Mouse (Mus musculus) stomach, embryonic 16.5 days (tissue): ENCODE data around the gene Krt15. TPM values are rescaled to one million over a fixed set of nuclear protein-coding genes. Genes with fewer than 3 reads are reported as not detected.

Source experiments
- ATAC-seq: fragments of 200-750 bp; cut with Nextera tagmentation; 2 replicates; pipeline ENCODE4 v1.8.0; 2017; ENCODE audit warnings: moderate number of reproducible peaks, moderate TSS enrichment; ENCODE audit not compliant: insufficient read depth, low FRiP score
- H3K27ac ChIP-seq: fragments of 300-500 bp; sonication (generic); 2 replicates; pipeline ENCODE4 v1.5.1; 2014; ENCODE audit warnings: low read length
- H3K27me3 ChIP-seq: fragments of 300-500 bp; sonication (generic); 2 replicates; pipeline ENCODE4 v1.6.1; 2014; ENCODE audit warnings: low read length, control low read depth, mixed read lengths; ENCODE audit not compliant: control insufficient read depth, insufficient read depth
- H3K36me3 ChIP-seq: fragments of 300-500 bp; sonication (generic); 2 replicates; pipeline ENCODE4 v1.6.1; 2014; ENCODE audit warnings: low read length; ENCODE audit not compliant: control insufficient read depth, insufficient read depth
- H3K4me1 ChIP-seq: fragments of 300-500 bp; sonication (generic); 2 replicates; pipeline ENCODE4 v1.6.1; 2014; ENCODE audit warnings: low read length, control low read depth, mixed read lengths; ENCODE audit not compliant: control insufficient read depth, insufficient read depth
- H3K4me2 ChIP-seq: fragments of 300-500 bp; sonication (generic); 2 replicates; pipeline ENCODE4 v1.6.1; 2014; ENCODE audit warnings: low read depth, low read length, mixed read lengths
- H3K4me3 ChIP-seq: fragments of 300-500 bp; sonication (generic); replicated peaks from 2 replicates; pipeline ENCODE4 v1.5.1; 2014; ENCODE audit warnings: mild to moderate bottlenecking, low read length
- H3K9ac ChIP-seq: fragments of 300-500 bp; sonication (generic); 2 replicates; pipeline ENCODE4 v1.6.1; 2014; ENCODE audit warnings: low read length
- H3K9me3 ChIP-seq: fragments of 300-500 bp; sonication (generic); replicated peaks from 2 replicates; pipeline ENCODE4 v1.6.1; 2016; ENCODE audit warnings: low read length, control low read depth; ENCODE audit not compliant: control insufficient read depth
- WGBS: fragments of 180-500 bp; shearing (Covaris S2); extraction: QIAGEN DNeasy Blood & Tissue Kit; methylation state at CpG from one replicate; pipeline ENCODE4 v1.1.7; 2014; 5-methylcytosine and 5-hydroxymethylcytosine counted together
- polyA plus RNA-seq: library from polyadenylated mRNA; unstranded; fragments of >200 nt; fragmentation: Nextera tagmentation; extraction: Ambion mirVana; gene quantifications from 2 replicates; pipeline ENCODE4 v1.2.1, GENCODE M21; 2015

The Krt15 gene
- 1,477 and 1,759 TPM in 2 replicates for polyA plus RNA-seq

- WGBS = 38% methylated on average over 7 of the region's 7 CpGs
- no peak for ATAC-seq
- Histone ChIP-seq H3K9ac (peak within 1 kb of the TSS; percentile 64), H3K4me1 (peaks cover 13% of the 10 kb centered on the region), H3K4me2 (peak within 1 kb of the TSS; percentile 31), H3K36me3 (no peaks in the 10 kb centered on the region), H3K27ac (peak within 1 kb of the TSS; percentile 80), H3K4me3 (peak within 1 kb of the TSS; percentile 38), H3K9me3 (no peaks in the 10 kb centered on the region), H3K27me3 (no peaks in the 10 kb centered on the region)
Observed at GRCm38 (mm10) chr11:100135731-100136130, at the start of gene Krt15. Krt15 (minus strand) TSS chr11:100135928.

- Histone ChIP-seq H3K36me3 (no peaks in the 10 kb centered on the region), H3K9me3 (no peaks in the 10 kb centered on the region), H3K27ac (no peak overlapping the region), H3K27me3 (no peaks in the 10 kb centered on the region), H3K4me3 (no peak overlapping the region), H3K9ac (no peak overlapping the region), H3K4me2 (no peak overlapping the region), H3K4me1 (no peaks in the 10 kb centered on the region)
- 66% methylated on average over 7 of the region's 7 CpGs for WGBS
- no peak for ATAC-seq
Observed at GRCm38 (mm10) chr11:100181725-100182124, 46.0 kb upstream of the Krt15 start.

DNA sequence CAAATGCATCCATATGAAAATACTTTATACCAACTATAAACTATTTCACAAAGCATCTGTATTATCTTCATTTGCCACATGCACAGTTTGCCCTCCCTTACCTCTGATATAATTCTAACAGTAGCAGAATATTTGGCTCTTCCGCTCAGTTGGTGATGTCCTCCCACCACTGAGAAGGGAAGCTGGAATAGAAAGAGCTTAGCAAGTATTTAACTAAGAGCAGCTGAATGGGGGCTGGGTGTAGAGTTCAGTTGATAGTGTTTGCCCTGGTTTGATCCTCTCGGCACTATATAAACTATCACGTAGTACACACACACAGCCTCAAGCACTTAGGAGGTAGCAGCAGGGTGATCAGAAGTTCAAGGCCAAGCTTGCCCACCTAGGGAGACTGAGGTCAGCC, 43.5 kb upstream of the Krt15 start:
- H3K9ac ChIP-seq = no peak overlapping the region
- H3K27me3 ChIP-seq = no peaks in the 10 kb centered on the region
- H3K4me1 ChIP-seq = no peaks in the 10 kb centered on the region
- no peaks in the 10 kb centered on the region for H3K36me3 ChIP-seq
- no peak overlapping the region for H3K4me3 ChIP-seq
- no peak overlapping the region for H3K27ac ChIP-seq
- ATAC-seq = no peak
- WGBS = 31% methylated on average over 3 of the region's 3 CpGs
- no peak overlapping the region for H3K4me2 ChIP-seq
- no peaks in the 10 kb centered on the region for H3K9me3 ChIP-seq

DNA sequence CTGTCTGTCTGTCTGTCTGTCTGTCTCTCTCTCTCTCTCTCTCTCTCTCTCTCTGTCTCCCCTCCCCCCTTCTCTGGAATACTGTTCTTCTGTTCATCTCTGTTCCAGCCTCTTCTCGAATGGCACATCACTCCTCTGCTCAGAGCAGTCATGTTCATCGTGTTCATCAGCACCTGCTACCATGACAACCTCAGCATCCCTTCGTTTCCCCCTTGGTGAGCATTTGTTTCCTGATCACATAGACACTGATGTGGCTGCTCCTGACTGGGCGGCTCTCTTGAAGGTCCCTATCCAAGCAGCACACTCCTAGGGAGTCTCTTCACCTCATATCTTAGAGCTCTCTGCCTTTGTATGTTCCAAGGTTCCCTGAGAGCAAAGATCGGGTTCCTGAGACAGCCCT, 42.6 kb upstream of the Krt15 start:
- ATAC-seq = no peak
- Histone ChIP-seq H3K4me2 (no peak overlapping the region), H3K4me3 (no peak overlapping the region), H3K9me3 (no peaks in the 10 kb centered on the region), H3K9ac (no peak overlapping the region), H3K4me1 (no peaks in the 10 kb centered on the region), H3K27ac (no peak overlapping the region), H3K36me3 (no peaks in the 10 kb centered on the region), H3K27me3 (no peaks in the 10 kb centered on the region)
- WGBS = 76% methylated on average over 5 of the region's 5 CpGs

- H3K4me1 ChIP-seq = no peaks in the 10 kb centered on the region
- 50% methylated on average over 9 of the region's 9 CpGs for WGBS
Observed at GRCm38 (mm10) chr11:100176791-100177190, 41.1 kb upstream of the Krt15 start.

GRCm38 (mm10) chr11:100168765-100169762, 33.3 kb upstream of the Krt15 start:
- Histone ChIP-seq H3K4me3 (peak overlapping the region; percentile 5; the same call in 1 of the 2 replicates), H3K9me3 (no peaks in the 10 kb centered on the region), H3K4me1 (peaks cover 16% of the 10 kb centered on the region), H3K36me3 (no peaks in the 10 kb centered on the region), H3K9ac (peak overlapping the region; percentile 47; the same call in 1 of the 2 replicates), H3K27me3 (no peaks in the 10 kb centered on the region), H3K27ac (peak overlapping the region; percentile 91), H3K4me2 (peak overlapping the region; percentile 37; the same call in 1 of the 2 replicates)
- WGBS = 27% methylated on average over 14 of the region's 14 CpGs
- peak; percentile 34; the same call in 1 of the 2 replicates for ATAC-seq

More at GRCm38 (mm10) chr11:100176791-100177190, 41.1 kb upstream of the Krt15 start:
- H3K27ac ChIP-seq = no peak overlapping the region
- H3K4me3 ChIP-seq = no peak overlapping the region
- no peaks in the 10 kb centered on the region for H3K27me3 ChIP-seq
- H3K9me3 ChIP-seq = no peaks in the 10 kb centered on the region
- no peak overlapping the region for H3K9ac ChIP-seq
- ATAC-seq = no peak
- H3K4me2 ChIP-seq = no peak overlapping the region
- no peaks in the 10 kb centered on the region for H3K36me3 ChIP-seq

- no peaks in the 10 kb centered on the region for H3K9me3 ChIP-seq
- 35% methylated on average over 8 of the region's 8 CpGs for WGBS
- H3K36me3 ChIP-seq = no peaks in the 10 kb centered on the region
- H3K9ac ChIP-seq = peak overlapping the region; percentile 47
- ATAC-seq = peak; percentile 85
- H3K27ac ChIP-seq = peak overlapping the region; percentile 91
- H3K4me3 ChIP-seq = peak overlapping the region; percentile 5; the same call in 1 of the 2 replicates
- H3K4me2 ChIP-seq = peak overlapping the region; percentile 37; the same call in 1 of the 2 replicates
- H3K27me3 ChIP-seq = no peaks in the 10 kb centered on the region
- peaks cover 16% of the 10 kb centered on the region for H3K4me1 ChIP-seq
Observed at GRCm38 (mm10) chr11:100168071-100168470, 32.3 kb upstream of the Krt15 start.

- Histone ChIP-seq H3K9ac (no peak overlapping the region), H3K4me2 (no peak overlapping the region), H3K4me1 (peaks cover 16% of the 10 kb centered on the region), H3K9me3 (no peaks in the 10 kb centered on the region), H3K27ac (peak overlapping the region; percentile 18; the same call in 1 of the 2 replicates), H3K27me3 (no peaks in the 10 kb centered on the region), H3K4me3 (no peak overlapping the region), H3K36me3 (no peaks in the 10 kb centered on the region)
- no peak for ATAC-seq
- 38% methylated on average over 7 of the region's 7 CpGs for WGBS
Observed at GRCm38 (mm10) chr11:100164392-100164791, 28.7 kb upstream of the Krt15 start.

DNA sequence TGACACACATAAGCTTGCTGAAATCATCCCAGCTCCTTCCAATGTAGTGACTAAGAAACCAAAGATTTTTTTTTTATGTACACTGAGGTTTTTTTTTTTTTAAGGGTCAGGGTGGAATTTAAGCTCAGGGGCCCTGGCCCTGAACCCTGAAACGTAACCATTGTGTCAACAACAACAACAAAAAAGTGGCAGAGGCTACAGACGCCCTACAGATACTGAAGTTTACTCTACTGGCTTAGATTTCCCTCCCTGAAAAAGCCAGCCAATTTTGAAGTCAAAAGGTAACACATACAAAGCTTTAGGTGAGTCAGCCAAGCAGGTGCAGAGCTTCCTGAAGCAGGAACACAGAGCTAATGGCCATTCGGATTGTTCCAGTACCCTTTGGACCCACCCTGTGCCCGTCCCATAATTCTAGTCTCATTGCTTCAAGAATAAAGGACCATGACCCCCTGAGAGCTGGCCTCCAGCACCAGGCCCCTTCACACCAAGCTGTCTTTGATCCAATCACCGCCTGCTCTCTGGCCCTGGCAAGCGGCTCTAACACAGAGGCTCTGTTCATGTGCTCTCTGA, 22.3 kb upstream of the Krt15 start:
- Histone ChIP-seq H3K9ac (no peak overlapping the region), H3K4me2 (no peak overlapping the region), H3K27ac (peak overlapping the region; percentile 85)

More for the DNA sequence above, 22.3 kb upstream of the Krt15 start:
- Histone ChIP-seq H3K4me1 (peaks cover 13% of the 10 kb centered on the region), H3K36me3 (no peaks in the 10 kb centered on the region), H3K27me3 (no peaks in the 10 kb centered on the region), H3K9me3 (no peaks in the 10 kb centered on the region), H3K4me3 (no peak overlapping the region)
- WGBS = 44% methylated on average over 6 of the region's 6 CpGs
- ATAC-seq = peak; percentile 86
